28 mouse cellular contexts compared by ENCODE assay signal in the genomic region with DNA sequence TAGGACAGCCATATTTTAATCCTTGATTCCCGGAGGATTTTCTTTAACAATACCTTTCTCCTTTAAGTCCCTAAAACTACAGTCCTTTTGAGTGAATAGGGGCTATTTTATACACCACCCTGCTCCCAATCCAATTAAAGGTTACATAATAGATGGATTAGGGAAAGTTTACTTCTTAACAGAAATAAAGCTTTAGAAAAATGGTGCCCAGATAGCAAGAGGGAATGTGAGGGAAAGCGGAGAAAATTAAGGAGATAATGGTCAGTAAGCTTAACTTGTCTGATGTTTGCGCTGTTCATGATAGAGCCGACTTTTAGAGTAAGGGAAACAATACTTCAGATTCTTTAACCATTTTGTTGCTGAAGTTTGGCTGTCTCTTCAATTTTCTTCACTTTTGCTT. TPM values are rescaled to one million over a fixed set of nuclear protein-coding genes. Genes with fewer than 3 reads are reported as not detected.
"Had no signal": no experiment of that assay in that cellular context is flagged by ENCODE, and none has a peak within 500 bp of the region (broad histone marks: within the 10 kb centered on the region; RNA-seq: fewer than 3 reads in every experiment).

No protein-coding gene starts in this region.

- H3K4me3 ChIP-seq: layer of hippocampus, adult 2 months; limb, embryonic 10.5 days; limb, embryonic 13.5 days; liver, embryonic 12.5 days; liver, embryonic 15.5 days; lung, embryonic 15.5 days; megakaryocyte, embryonic 14.5 days; midbrain, embryonic 15.5 days; myocyte; neural tube, embryonic 13.5 days; stomach, embryonic 15.5 days had no signal

- H3K36me3 ChIP-seq: limb, embryonic 10.5 days; limb, embryonic 13.5 days; liver, embryonic 12.5 days; liver, embryonic 15.5 days; lung, embryonic 15.5 days; midbrain, embryonic 15.5 days; neural tube, embryonic 13.5 days; stomach, embryonic 15.5 days had no signal

- H3K4me1 ChIP-seq: lung, embryonic 15.5 days; midbrain, embryonic 15.5 days; neural tube, embryonic 13.5 days; stomach, embryonic 15.5 days had no signal

- H3K9ac ChIP-seq: limb, embryonic 13.5 days; liver, embryonic 12.5 days; liver, embryonic 15.5 days; lung, embryonic 15.5 days; midbrain, embryonic 15.5 days; neural tube, embryonic 13.5 days; stomach, embryonic 15.5 days had no signal

- H3K27ac ChIP-seq: kidney, postnatal 0 days; layer of hippocampus, adult 2 months; limb, embryonic 10.5 days; limb, embryonic 13.5 days; liver, embryonic 12.5 days; liver, embryonic 15.5 days; lung, embryonic 15.5 days; midbrain, embryonic 15.5 days; neural tube, embryonic 13.5 days; stomach, embryonic 15.5 days had no signal

- H3K9me3 ChIP-seq: limb, embryonic 10.5 days; limb, embryonic 13.5 days; liver, embryonic 12.5 days; liver, embryonic 15.5 days; lung, embryonic 15.5 days; megakaryocyte, embryonic 14.5 days; midbrain, embryonic 15.5 days; neural tube, embryonic 13.5 days; stomach, embryonic 15.5 days had no signal

- ATAC-seq: intestine, postnatal 0 days; liver, embryonic 12.5 days; midbrain, embryonic 15.5 days had no signal

- H3K4me2 ChIP-seq: limb, embryonic 13.5 days; liver, embryonic 12.5 days; liver, embryonic 15.5 days; lung, embryonic 15.5 days; midbrain, embryonic 15.5 days; neural tube, embryonic 13.5 days; stomach, embryonic 15.5 days had no signal

- H3K27me3 ChIP-seq: limb, embryonic 13.5 days; liver, embryonic 12.5 days; liver, embryonic 15.5 days; lung, embryonic 15.5 days; megakaryocyte, embryonic 14.5 days; neural tube, embryonic 13.5 days; stomach, embryonic 15.5 days had no signal

- DNase-seq: kidney, adult 2 months; kidney, postnatal 25 days; layer of hippocampus, adult 9-11 months; liver; lung, adult 18-20 months; lung, postnatal 10 days; lung, postnatal 36 days; right cerebral cortex, adult 18-20 months; right cerebral cortex, postnatal 14 days; right cerebral cortex, postnatal 4 days; thymus, adult 18-20 months; thymus, postnatal 36 days had no signal

RNA-seq across cellular contexts. Expression of gene Mab21l2, which starts 23.1 kb away (rescaled TPM):
- total RNA-seq: layer of hippocampus, adult 2 months; layer of hippocampus, postnatal 25 days; monocyte, adult 5-6 weeks; neutrophil, adult 5-6 weeks had no signal
- polyA plus RNA-seq: myocyte had no signal
